Mouse (Mus musculus): ENCODE results near the gene Gm340. TPM values are rescaled to one million over a fixed set of nuclear protein-coding genes. Genes with fewer than 3 reads are reported as not detected.
A peak's percentile ranks its signal among the peaks of the same experiment; 100 is the strongest.

Gene Gm340
- polyA plus RNA-seq (2012; rRNA removed): 1.8 and 3.2 TPM in 2 replicates

DNA sequence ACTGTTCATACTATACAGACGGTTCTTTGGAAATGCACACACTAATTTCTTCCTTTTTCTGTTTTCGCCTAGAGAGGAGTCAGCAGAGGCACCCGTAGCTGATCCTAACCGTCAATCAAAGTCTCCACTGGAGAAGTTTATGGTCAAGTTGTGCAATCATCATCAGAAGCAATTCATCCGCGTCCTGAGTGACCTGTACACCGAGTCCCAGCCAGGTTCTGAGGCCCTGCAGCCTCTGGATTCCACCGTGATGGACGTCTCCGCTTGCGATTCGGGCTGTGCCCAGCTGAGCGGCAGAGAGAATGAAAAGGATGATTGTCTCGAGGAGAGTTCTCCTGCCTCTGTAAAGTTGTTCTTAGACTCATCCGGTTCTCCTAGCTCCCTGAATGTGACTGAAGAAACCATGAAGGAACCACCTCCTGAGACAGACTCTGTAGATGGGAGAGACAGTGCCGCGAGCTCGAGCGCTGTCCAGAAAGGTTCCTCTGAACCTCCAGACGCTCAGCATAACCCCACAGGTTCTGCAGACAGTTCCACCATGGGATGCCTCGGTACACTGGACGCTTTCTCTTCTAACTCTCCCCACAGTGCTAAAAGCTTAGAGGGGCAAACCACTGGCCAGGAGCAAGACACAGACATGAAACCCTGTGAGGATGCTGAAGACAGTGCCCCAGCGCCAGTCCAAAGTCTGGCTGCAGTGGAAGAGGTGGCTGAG lies at the start of gene Gm340:
Gm340 (plus strand) TSS at position 665 of the 715 bp plus-strand sequence.
- no peak for DNase-seq (ENCODE audit: low read depth)
- TF ChIP-seq POLR2A (IDR thresholded peaks at IDR 0.05; ENCODE audit: borderline replicate concordance, extremely low read depth, insufficient read depth, insufficient read length, poor library complexity, severe bottlenecking) (no peak), CTCF (IDR thresholded peaks at IDR 0.05; ENCODE audit: borderline replicate concordance, extremely low read depth, insufficient read depth, insufficient read length) (no peak)

DNA sequence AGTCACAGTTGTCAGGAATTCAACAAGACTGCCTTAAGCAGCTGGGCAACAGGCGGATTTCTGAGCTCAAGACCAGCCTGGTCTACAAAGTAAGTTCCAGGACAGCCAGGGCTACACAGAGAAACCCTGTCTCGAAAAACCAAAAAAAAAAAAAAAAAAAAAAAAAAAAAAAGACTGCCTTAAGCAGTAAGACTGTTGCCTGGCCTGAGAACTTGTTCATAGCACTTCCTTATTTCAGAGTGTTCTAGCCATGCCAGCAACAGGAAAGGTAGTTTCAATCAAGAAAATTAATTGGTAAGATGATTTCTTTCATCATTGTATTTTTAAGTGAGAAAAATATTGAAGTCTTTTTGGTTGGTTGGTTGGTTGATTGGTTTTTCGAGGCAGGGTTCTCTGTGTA lies 48.1 kb upstream of the Gm340 start:
- TF ChIP-seq CTCF (IDR thresholded peaks at IDR 0.05; ENCODE audit: borderline replicate concordance, extremely low read depth, insufficient read depth, insufficient read length): no peak
- TF ChIP-seq POLR2A (IDR thresholded peaks at IDR 0.05; ENCODE audit: borderline replicate concordance, extremely low read depth, insufficient read depth, insufficient read length, poor library complexity, severe bottlenecking): no peak
- no peak for DNase-seq (ENCODE audit: low read depth)

DNA sequence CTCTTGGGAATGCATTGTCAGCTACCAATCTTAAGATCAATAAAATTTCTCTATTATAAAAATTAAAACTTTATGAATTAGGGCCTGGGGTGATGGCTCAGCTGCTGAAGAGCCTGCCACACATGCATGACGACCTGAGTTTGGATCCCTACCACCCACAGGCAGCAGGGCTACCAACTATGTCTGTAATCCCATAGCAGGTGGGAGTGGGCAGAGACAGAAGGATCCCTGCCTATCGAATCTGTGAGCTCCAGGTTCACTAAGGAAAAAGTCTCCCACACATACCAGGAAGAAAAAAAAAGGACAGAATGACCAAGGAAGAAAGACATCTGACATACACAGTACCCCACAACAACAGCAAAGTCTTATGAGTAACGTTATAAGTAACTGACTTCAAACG lies 25.2 kb upstream of the Gm340 start:
- TF ChIP-seq POLR2A (IDR thresholded peaks at IDR 0.05; ENCODE audit: borderline replicate concordance, extremely low read depth, insufficient read depth, insufficient read length, poor library complexity, severe bottlenecking) (no peak), CTCF (IDR thresholded peaks at IDR 0.05; ENCODE audit: borderline replicate concordance, extremely low read depth, insufficient read depth, insufficient read length) (no peak)
- DNase-seq (ENCODE audit: low read depth): no peak

DNA sequence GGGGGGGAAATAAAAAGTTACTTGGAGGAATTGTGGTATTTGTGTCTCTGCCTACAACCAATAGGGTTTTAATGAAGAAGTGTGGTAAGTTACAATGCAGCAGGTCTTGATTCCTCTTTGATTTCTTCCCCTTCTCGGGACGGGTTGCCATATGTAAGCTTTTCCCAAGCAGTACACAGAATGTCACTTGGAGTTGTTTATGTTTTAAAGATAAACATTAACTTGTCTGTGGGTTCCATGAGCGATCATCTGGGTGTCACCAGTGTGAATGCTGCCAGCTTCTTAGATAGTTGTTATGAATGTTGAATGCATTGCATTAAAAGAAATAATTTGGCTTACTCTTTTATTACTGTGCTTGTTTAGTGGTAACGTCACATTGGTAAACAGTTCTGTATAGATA lies 24.7 kb upstream of the Gm340 start:
- DNase-seq (ENCODE audit: low read depth): no peak
- TF ChIP-seq CTCF (IDR thresholded peaks at IDR 0.05; ENCODE audit: borderline replicate concordance, extremely low read depth, insufficient read depth, insufficient read length) (no peak), POLR2A (IDR thresholded peaks at IDR 0.05; ENCODE audit: borderline replicate concordance, extremely low read depth, insufficient read depth, insufficient read length, poor library complexity, severe bottlenecking) (no peak)

DNA sequence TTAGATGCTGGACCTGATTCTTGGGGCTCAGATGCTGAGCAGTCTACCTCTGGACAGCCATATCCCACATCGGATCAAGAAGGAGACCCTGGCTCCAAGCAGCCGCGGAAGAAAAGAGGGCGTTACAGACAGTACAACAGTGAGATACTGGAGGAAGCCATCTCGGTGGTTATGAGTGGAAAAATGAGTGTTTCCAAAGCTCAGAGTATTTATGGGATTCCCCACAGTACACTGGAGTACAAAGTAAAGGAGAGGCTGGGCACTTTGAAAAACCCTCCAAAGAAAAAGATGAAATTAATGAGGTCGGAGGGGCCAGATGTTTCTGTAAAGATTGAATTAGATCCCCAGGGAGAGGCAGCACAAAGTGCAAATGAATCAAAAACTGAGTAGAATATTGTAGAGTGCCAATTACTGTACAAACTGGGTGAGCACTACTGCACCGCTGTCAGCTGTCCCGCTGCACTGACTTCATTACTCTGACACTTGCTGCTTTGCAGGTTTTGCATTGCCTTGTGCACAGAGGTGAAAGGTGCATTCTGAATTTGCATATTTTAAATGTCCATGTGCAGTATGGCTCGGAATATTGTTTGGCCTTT lies 23.2 kb upstream of the Gm340 start:
- peak; percentile 53 for DNase-seq (ENCODE audit: low read depth)
- TF ChIP-seq CTCF (IDR thresholded peaks at IDR 0.05; ENCODE audit: borderline replicate concordance, extremely low read depth, insufficient read depth, insufficient read length): no peak
- TF ChIP-seq POLR2A (IDR thresholded peaks at IDR 0.05; ENCODE audit: borderline replicate concordance, extremely low read depth, insufficient read depth, insufficient read length, poor library complexity, severe bottlenecking): no peak

DNA sequence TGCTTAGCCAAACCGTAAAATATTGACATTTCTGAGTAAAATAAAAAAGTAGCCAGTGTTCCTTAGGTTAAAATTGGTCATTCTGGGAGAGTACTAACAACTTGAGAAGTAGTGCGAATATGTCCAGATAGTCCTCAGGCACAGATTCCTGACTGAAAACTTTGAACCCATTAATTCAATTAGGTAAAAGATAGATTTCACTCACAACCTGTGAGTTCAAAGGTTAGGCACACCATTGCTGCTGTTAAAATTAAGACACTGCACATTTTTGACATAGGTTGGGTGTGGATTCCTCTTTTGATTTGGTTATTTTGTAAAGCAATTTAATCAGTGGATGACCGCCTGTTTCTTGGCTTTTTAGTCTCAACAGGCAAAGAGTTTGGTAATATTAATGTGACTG lies 21.3 kb upstream of the Gm340 start:
- TF ChIP-seq POLR2A (IDR thresholded peaks at IDR 0.05; ENCODE audit: borderline replicate concordance, extremely low read depth, insufficient read depth, insufficient read length, poor library complexity, severe bottlenecking) (no peak), CTCF (IDR thresholded peaks at IDR 0.05; ENCODE audit: borderline replicate concordance, extremely low read depth, insufficient read depth, insufficient read length) (no peak)
- no peak for DNase-seq (ENCODE audit: low read depth)

DNA sequence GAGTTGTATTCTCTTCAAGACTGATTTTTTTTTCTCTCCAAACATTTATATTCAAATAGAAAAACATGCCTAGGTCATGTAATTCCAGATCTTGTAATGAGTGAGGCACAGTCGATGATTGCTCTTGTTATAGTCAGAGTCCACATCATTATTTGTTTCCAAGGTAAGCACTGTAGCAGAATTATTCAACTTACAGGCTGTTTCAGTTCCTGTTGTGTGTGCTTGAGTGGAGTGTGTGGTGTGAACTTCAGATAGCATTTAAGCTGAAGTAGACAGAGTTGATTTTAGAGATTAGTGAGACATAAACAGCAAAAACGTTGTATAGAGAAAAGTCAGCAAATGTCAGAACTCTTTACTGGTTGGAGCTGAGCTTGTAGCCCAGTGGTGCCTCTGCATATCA lies 13.4 kb upstream of the Gm340 start:
- TF ChIP-seq POLR2A (IDR thresholded peaks at IDR 0.05; ENCODE audit: borderline replicate concordance, extremely low read depth, insufficient read depth, insufficient read length, poor library complexity, severe bottlenecking) (no peak), CTCF (IDR thresholded peaks at IDR 0.05; ENCODE audit: borderline replicate concordance, extremely low read depth, insufficient read depth, insufficient read length) (no peak)
- no peak for DNase-seq (ENCODE audit: low read depth)

DNA sequence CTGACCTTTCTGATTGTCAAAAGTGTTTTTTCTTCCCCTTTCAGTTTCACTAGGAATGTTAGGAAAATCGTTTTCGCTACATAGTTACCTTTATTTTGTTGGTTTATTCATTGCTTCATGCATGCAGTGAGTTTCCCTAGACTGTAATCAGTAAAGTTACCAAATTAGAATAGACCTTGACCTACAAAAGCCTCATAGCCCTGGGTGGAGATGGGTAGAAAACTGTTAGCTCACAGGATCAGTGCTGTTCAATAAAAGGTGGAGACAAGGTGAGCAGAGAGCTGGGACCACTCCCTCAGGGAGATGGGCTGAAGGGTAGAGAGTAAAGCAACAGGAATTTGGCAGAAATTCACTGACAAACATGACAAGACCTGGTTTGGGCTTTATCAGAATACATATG lies 8.5 kb upstream of the Gm340 start:
- no peak for DNase-seq (ENCODE audit: low read depth)
- TF ChIP-seq POLR2A (IDR thresholded peaks at IDR 0.05; ENCODE audit: borderline replicate concordance, extremely low read depth, insufficient read depth, insufficient read length, poor library complexity, severe bottlenecking): no peak
- TF ChIP-seq CTCF (IDR thresholded peaks at IDR 0.05; ENCODE audit: borderline replicate concordance, extremely low read depth, insufficient read depth, insufficient read length): no peak

DNA sequence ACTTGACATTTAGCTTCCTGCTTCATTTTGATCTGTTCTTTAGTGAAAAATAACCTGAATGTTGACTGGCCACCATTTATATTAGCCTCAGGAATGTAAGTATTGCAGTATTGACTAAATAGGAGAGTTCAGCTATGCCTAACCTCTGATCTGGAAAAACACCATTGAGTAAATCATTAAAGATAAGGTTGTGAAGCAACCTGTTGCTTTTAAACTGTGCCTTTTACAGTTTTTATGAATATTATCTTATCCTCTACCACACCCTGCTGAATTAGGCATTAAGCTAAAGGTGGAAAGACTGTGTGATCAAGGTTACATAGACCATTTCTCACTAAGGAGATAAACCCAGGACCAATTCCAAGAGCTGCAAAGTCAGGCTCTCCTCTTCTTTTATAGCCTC lies 4.6 kb upstream of the Gm340 start:
- TF ChIP-seq POLR2A (IDR thresholded peaks at IDR 0.05; ENCODE audit: borderline replicate concordance, extremely low read depth, insufficient read depth, insufficient read length, poor library complexity, severe bottlenecking): no peak
- no peak for TF ChIP-seq CTCF (IDR thresholded peaks at IDR 0.05; ENCODE audit: borderline replicate concordance, extremely low read depth, insufficient read depth, insufficient read length)
- DNase-seq (ENCODE audit: low read depth): no peak

DNA sequence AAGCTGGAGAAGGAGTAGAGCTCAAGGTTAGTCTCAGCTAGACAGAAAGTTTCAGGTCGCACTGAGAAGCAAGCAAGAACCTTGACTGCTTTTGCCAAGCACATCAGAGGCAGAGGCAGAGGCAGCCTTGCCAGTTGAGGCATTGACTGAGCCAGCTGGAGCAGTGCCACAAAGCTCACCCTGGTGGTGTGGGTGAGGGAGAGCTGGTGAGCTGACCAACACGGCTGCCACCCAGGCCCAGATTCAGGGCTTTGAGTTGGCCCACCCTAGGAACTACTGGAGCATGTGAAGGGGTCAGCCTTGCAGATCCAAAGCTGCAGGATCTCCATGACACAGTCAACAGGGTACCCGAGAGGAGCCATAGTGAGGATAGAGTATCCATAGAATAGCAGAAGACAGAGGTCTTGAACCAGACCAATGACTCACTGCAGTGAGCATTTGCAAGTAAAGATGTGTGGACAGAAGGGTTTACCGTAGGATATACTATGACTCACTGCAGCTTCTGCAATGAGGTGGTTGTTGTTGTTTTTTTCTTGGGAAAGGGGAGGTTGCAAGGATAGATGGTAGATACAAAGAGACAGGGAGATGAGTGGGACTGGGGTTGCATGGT lies 2.8 kb upstream of the Gm340 start:
- TF ChIP-seq POLR2A (IDR thresholded peaks at IDR 0.05; ENCODE audit: borderline replicate concordance, extremely low read depth, insufficient read depth, insufficient read length, poor library complexity, severe bottlenecking): no peak
- TF ChIP-seq CTCF (IDR thresholded peaks at IDR 0.05; ENCODE audit: borderline replicate concordance, extremely low read depth, insufficient read depth, insufficient read length): no peak
- DNase-seq (ENCODE audit: low read depth): no peak

DNA sequence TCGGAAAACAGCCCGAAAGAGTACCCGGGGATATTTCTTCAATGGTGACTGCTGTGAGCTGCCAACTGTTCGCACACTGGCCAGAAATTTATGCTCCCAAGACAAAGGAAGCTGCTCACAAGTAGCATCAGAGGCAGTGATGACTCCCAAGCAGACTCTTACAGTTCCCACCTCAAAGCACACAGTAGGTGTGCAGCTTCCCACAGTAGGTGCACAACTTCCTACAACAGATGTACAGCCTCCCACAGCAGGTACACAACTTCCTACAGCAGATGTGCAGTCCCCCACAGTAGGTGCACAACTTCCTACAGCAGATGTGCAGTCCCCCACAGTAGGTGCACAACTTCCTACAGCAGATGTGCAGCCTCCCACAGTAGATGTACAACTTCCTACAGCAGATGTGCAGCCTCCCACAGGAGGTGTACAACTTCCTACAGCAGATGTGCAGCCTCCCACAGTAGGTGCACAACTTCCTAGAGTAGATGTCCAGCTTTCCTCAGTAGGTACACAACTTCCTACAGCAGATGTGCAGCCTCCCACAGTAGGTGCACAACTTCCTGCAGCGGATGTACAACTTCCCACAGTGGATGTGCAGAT lies 846 bp downstream of the Gm340 start:
- TF ChIP-seq CTCF (IDR thresholded peaks at IDR 0.05; ENCODE audit: borderline replicate concordance, extremely low read depth, insufficient read depth, insufficient read length) (no peak), POLR2A (IDR thresholded peaks at IDR 0.05; ENCODE audit: borderline replicate concordance, extremely low read depth, insufficient read depth, insufficient read length, poor library complexity, severe bottlenecking) (no peak)
- DNase-seq (ENCODE audit: low read depth): no peak

Measured in brain, embryonic 14.5 days (tissue).